Mouse (Mus musculus) spleen, postnatal 10 days (tissue): ENCODE measurements around the gene Map3k4.
A peak's percentile ranks its signal among the peaks of the same experiment; 100 is the strongest.

Source experiments
- DNase-seq, 2 experiments: peaks; one replicate each; pipeline ENCODE4 v3.0.0; 2021 to 2022; ENCODE audit warnings: low spot score in 2 of 2

Map3k4 gene

DNA sequence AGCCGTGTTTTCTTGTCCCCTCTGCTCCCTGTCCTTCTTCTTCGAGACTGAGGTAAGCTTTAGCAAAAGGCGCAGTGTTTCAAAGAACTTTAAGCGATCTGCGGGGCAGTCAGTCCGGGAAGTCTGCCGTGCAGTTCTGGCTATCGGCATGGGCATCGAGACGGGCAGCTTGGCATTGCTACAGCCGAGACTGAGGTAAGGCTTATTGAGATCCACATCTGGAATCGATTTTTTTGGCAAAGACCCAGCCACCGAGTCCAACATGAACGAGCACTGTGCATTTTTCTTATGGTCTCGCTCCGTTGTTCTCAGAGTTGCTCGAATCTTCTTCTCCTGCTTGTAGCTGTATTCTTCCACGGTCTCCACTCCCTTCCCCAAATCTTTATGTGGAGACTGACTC, 46.8 kb downstream of the Map3k4 start:
- DNase-seq: no peak

DNA sequence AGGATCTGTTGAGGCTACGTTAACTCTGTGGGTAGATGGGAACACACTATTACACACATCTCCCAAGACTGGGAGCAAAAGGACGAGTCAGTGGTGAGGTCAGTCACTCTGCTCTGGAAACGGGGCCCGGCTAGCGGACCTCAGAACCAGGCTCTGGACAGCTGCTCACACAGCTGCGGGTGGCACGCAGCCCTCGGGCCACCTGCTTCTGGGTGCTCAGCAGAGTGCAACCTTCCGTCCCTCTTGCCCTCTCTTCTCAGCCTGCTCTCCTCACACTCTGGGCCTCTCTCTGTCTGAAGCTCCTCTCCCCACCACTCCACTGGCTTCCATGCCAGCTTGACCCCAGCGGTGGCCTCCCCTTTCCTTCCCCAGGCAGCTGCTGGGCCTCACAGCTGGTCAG, 50.1 kb downstream of the Map3k4 start:
- DNase-seq: no peak

DNA sequence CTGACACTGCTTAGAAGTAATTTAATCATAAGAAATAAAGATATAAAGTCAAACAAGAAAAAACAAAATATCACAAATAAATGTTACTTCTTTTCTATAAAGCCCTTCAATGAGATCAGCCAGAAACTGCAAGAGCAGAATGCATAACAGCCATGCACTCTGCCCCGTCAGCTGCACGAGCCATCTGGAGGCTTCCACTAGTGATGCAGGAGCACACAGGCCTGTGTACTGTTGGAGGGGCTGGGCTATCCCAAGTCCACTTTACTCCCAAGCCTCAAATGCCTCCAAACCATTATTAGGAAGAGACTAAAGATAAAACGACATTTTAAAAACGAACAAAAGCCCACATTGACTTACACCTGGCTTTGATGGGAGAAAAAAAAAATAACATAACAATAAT, 50.5 kb downstream of the Map3k4 start:
- no peak for DNase-seq

DNA sequence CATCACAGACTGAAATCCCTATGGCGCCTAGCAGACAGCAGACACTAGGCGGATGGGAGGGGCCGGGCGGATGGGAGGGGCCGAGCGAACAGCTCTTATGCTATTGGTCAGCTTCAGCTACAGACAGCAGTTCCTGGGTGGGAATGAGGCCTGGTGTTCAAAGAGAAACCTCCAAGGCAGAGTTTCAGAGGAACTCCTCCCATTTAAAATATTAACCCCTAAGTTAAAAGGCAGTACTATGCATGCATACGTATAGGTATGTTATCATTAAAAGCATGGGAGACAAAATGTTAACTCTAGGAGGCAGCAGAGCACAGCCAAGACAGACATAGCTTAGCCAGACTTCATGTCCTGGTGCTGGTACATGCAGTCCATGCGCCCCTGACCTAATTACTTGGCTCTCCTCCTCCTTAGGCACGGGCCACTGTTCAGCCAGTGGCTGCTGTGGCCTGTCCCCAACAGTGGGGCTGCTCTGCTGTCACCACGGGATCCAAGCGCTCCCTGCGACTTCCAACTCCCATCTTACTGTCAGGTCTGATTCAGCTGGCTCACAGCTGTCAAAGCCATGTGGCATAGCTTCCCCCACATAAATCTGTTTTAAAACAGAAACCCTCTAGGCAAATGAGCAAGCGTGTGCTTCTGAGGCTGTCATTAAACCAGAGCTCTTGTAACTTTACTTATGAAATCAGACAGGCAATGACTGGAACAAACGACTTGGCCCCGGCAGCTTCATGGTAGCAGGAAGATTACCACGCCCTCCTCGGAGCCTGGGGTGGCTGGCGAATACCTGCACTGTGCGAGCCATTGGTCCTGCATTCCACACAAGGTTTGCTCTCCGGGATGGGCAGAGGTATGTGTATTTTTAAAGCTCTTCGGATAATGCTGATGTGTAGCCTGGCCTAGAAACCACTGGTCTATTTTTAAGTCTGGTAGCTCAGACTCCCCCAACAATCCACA, 52.3 kb downstream of the Map3k4 start:
- no peak for DNase-seq

DNA sequence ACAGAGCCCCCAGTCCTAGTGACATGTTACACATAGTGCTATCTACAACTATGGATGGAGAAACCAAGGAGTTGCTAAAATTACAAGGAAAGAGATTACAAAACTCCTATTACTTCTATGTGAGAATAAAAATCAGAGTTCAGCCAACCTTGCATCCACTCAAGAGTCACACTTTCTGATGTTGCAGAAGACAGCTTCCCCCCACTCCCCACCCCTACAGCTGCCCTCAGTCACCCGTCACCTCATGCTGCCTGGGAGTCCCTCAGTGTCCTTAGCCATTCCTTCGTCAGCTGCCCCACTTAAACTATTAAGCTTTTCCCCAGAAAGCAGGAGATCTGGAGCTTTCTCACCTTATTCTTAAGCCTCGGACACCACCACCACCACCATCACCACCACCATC, 54.3 kb downstream of the Map3k4 start:
- DNase-seq: no peak

DNA sequence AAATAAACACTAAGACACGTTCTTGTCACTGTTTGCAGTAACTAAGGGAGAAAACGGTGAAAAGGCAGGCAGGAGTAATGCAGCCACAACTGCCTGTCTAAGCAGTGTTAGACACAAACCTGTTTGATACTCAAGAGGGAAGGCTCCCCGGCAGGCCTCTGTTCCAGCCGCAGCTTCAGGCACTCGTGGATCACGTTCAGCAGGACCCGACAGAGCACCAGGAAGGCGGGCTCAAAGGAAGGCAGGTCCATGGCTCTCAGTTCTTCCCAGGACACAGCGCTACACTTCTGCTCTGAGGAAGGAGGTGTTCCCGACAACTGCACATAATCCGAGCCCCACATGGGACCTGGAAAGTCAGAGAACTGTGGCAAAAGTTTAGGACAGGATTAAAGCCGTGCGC, 54.8 kb downstream of the Map3k4 start:
- DNase-seq: no peak

DNA sequence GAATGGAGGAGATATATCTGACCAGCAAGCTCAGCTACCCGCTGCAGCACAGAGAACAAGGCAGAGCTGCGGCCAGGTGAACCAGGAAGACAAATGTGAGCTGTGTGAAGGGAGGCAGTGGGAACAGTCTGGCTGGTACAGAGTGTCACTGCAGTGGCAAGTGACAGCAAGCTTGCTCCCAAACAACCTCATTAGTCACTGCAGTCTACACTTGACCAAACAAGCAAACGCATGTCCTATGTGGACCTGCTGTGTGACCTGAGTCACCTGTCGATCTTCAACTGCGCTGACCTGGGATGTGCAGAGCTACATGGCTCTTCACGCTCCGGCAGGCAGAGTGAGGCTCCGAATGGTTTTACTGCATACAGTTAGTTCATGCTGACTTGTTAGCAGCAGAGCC, 55.7 kb downstream of the Map3k4 start:
- no peak for DNase-seq

DNA sequence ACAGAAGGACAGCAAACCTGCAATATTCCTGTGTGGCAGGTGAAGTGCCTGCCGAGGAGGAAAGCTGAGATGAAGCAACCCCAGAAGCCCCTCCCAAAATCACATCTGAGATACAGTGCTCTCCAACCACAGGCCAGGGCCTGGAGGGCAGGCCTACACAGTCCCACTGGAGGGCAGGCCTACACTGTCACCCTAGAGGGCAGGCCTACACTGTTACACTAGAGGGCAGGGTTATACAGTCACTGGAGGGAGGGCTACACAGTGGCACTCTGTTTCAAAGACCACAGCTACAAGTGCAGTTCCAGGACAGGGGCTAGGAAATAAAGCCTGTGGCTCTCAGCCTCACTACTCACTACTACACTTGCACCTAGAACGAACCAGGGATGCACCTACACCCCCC, 56.7 kb downstream of the Map3k4 start:
- no peak for DNase-seq

DNA sequence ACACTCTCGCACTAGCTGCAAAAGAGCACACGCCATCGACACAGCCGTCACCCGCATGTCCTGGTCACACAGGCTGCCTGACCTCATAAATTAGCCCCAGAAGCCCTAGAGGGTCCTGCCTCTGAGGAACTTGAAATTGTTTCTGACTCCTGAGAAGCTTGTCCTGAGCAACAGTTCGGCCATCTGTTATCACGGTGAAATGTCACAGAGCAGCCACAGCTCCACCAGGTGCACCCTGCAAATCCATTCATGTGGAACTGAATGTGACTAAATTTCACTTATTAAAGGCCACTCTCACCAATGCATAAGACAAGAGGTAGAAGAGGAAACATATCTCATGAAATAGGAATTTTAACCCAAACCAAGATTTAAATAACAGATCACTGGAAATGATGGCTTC, 57.2 kb downstream of the Map3k4 start:
- no peak for DNase-seq

DNA sequence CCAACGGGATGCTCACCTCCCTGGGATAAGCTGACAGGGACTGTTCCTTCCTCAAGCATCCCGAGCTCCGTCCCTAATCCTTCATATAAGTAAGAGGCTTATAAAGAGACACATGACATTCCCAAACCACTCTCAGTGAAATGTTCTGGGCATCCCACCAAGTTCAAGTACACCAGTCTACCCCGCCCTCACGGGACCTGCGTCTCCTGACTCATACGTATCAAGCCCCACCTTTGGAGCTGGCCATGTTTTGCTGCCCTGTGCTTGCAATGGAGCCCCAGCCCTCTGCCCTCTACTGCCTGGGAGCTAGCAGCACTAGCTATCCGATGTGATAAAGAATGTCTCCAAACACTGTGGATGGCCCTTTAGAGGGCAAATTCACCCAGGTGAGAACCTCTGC, 58.6 kb downstream of the Map3k4 start:
- DNase-seq: no peak

DNA sequence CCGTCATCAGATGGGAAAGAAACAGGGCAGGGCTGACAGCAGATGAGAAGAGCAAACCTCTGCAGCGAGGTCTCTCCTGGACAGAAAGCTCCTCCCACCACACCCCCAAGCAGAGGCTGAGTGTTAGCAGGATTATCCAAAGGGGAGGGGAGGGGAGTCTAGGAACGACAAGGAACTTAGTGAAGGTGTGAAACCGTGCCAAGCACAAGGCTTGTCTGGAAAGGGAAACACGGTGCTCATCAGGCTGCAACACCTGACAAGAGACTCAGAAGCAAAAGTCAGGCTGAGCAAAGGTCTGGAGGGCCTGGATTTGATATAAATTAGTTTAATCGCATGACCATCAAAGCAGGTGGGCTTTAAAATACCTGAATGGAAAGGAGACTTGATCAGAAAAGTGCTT, 60.1 kb downstream of the Map3k4 start:
- DNase-seq: no peak

DNA sequence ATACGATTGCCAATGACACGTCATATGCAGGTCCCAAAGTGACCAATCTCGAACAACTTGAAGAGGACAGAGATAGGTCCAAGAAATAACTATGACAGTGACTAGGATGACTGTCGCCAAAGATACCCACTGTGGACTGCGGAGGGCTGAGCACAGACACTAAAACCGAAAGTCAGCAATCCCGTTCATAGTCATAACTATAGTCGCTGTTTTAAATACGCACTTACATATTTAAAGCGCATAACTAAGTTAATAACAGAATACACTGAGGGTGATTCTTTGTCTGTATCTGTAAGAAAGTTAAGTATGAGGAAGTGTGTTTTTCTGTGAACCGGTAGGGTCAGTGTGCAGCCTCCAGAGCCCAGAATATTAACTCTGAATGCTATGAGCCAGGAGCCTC, 62.5 kb downstream of the Map3k4 start:
- no peak for DNase-seq

DNA sequence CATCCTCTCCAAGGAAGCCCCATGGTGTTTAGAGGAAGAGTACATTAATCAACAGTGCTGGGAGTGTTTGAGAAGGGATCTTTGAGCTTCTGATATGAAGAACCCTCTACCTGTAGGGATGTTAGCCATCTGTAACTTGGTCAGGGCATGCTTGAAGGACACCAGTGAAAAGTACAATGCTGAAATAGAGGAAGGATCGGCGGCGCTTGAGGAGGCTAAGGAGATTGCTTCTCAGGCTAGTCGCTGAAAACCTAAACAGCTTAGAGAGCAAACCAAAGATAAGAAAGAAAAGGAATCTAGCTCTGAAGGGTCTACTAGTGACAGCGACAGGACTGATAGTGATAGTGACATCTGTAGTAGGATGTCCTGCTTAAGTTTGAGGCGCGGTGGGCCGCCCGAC, 68.0 kb downstream of the Map3k4 start:
- no peak for DNase-seq

DNA sequence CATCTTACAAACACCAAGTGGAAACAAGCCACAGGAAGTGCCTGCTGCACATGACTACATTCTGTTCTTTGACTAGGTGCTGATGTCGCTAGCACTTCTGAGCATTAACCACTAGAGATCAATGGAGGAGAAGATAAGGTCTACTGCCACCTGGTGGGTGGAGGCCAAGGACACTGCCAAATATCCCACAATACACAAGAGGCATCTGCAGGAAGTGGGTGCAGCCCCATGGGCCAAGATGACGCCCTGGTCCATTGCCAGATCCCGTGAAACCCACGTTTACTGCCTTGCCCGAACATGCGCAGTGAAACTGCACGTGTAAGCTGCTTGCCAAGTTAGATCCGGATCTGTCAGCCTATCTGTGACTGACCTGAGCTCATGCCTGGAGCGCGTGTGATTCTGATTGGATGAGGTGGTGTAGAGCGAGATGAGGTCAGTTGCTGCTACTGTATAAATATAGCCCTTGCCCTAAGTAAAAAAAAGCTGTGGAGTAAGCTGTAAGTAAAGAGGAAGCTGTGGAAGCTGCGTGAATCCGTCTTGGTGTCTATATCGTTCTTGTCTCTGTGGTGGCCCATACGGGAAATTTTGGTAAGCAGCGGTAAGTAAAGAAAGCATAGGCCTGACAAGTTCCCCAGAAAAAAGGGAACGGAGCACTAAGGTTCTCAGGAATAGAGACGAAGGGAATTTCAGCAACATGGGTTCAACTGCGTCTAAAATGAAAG, 68.7 kb downstream of the Map3k4 start:
- peak in 1 of 2 experiments; percentile 46 for DNase-seq

DNA sequence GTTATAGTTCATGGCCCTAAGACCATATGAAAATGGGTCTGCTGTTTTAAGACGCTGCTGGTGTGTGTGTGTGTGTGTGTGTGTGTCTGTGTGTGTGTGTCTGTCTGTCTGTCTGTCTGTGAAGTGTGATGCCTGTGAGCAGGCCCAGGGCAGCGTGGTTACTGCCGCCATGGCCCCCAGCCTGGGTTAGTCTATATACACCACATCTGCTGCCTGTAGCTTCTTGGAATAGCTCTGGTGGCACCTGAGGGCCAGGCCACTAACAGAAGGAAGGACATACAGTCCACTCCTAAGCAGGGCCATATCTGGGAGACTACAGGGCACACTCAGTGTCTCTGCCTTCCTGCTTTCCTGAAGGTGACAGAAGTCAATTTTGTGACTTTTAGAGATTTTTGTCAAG, 77.9 kb downstream of the Map3k4 start:
- DNase-seq: no peak

DNA sequence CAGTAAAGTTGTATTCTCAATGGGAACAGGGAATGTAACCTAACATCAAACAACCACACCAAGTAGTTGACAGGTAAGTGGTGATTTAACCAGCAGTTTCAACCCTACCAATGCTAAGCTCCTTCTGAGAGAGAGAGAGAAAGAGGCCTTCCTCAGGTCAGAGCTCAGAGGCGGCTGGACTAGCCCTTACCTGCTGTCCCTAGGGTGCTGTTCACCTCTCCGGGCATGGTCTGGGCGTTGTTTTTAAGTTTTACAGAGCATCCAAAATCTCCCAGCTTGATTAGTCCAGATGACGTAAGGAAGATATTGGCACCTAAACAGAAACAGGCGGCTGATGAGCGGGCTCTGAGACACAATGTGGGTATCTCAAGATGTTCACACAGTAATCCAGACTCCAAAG, 85.9 kb downstream of the Map3k4 start:
- DNase-seq: no peak

DNA sequence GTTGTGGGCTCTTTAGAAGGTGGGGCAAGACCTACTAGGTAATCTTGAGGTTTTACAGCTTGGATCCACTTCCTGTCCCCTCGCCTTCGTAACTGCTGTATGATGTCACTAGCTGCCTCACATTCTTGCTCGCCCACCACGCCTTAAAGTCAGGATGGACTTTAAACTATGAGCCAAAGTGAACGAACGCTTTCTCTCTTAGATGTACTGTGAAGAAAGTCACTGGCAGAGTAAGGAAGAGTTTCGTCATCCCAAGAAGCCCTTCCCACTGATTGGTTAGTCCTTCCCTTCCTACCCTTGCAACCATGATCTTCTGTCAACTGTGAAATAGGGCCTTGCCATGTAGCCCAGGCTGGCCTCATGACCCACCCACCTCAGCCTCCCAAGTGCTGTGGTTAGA, 87.5 kb downstream of the Map3k4 start:
- DNase-seq: no peak

DNA sequence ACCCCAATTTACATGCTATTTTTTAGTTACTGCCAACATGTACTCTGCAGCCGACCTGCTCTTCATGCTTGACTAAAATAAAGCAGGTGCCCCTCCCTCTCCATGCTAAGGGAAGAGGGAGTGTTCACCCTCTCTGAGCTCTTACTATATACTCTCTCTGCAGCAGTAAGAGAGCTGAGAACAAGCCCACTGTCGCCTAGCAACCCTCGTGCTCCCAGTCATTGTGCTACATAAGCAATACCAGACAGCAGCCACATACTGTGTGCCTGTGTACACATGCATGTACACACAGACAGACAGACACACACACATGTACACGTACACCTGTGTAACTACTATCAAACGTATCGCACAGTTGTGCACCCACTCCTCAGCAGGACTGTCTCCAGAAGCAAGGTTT, 88.4 kb downstream of the Map3k4 start:
- no peak for DNase-seq

DNA sequence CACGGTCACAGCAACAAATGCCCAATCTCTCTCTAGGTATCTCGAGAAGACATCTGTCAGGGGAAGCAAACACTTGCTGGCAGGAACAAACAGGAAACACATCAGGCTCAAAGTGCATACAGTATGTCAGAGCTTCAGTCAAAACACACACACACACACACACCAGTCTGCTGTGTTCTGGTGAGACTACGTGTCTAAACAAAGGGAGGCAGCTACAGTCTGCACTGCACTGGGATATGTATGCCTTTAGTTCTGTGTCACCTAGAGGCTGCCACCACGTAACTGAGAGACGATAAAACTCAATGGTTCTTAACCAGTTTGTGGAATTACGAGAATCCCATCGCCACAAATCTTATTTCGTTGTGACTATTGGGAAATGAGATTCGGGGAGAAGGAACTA, 88.8 kb downstream of the Map3k4 start:
- no peak for DNase-seq

DNA sequence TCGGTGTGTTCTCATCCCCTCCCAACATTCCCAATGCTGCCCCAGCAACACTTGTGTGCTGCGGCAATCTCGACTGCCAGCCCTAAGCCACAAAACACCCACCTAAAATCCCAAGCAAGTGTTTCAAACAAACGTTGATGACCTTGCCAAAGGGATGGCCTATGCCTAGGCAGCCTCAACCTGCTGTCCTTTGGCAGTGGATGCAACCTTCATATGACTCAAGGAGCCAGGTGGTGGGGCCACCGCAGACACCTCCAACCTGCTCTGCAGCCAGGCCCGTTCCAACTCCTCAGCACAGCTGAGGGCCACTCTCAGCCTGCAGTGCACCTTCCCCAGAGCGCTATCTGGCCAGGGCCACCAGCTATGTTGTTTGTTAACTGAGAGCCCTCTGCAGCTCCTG, 90.1 kb downstream of the Map3k4 start:
- no peak for DNase-seq

DNA sequence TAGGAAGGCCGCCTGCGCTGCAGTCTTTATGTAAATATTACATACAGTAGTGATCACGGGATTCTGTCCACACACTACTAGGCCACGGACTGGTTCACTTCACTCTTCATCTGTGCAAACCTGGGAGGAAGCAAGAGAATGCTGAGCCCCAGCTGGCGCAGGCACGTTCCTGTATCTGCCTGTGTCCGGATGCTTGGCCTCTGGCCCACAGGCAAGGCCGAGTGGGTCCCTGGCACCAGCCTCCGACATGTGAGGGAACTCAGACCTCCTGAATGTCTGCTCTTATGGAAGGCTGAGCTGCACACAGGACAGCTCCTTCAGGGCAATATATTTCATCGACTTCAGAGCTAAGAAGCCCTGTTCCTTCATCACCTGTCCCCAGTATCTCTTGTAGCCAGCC, 90.6 kb downstream of the Map3k4 start:
- DNase-seq: no peak

DNA sequence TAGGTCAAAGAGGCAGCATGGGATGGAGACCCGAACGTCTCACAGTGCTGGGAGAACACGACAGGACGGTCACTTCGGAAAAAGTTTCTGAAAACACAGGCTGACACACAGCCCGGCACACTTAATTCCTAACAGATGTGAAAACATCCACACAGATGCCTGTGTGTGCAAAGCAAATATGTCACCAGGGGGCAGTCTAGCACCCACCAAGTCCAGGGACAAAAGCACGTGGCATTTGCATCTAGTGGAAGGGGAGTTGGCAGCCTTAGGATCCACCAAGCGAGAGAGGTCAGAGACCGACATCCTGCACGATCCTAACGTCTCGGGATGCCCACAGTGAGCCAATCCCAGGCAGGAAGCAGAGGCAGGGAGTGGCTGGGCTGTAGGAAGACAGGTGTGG, 92.0 kb downstream of the Map3k4 start:
- DNase-seq: no peak

DNA sequence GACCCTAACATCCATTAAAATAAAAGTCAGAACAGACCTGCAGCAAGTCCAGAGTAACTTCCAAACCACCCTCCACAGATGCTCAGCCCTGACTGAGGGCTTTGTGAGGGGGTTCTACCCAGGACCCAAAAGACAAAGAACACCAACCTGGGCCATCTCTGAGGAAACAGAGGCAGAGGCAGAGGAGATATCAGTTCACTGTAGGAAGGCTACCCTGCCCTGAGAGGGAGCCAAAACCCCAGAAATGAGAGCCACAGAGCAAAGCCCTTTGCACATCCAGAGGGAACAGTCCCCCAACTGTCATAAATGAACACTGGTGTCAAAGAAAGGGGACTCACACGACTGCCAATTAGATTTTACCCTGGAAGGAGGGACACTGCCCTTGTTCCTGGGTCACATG, 93.4 kb downstream of the Map3k4 start:
- DNase-seq: no peak
